Mouse (Mus musculus): ENCODE measurements around the gene Gm12117. TPM values are rescaled to one million over a fixed set of nuclear protein-coding genes. Genes with fewer than 3 reads are reported as not detected.

Gm12117 gene
- 0.03 TPM in 1 of 2 replicates, not detected in the other for polyA plus RNA-seq (2012; rRNA removed)

GRCm38 (mm10) chr11:33276637-33277036 is at the start of gene Gm12117:
Gm12117 (minus strand) TSS chr11:33276737.

Other genes starting within 250 kb of the Gm12117 start
- gene Fgf18, start 129.3 kb downstream of the Gm12117 start, polyA plus RNA-seq (2012; rRNA removed), result 0.03 and 0.19 TPM in 2 replicates
- gene Npm1, start 113.5 kb downstream of the Gm12117 start, polyA plus RNA-seq (2012; rRNA removed), result 863 and 867 TPM in 2 replicates
- gene Tlx3, start 73.1 kb downstream of the Gm12117 start, polyA plus RNA-seq (2012; rRNA removed), result not detected in 2 replicates
- 1.6 TPM in 2 replicates for gene Ranbp17, start 237.0 kb upstream of the Gm12117 start, polyA plus RNA-seq (2012; rRNA removed)

All from liver, embryonic 14 days (tissue).